ENCODE assay signal across 16 mouse cellular contexts in genomic region chr5:100200296-100200695, GRCm38 (mm10). TPM values are rescaled to one million over a fixed set of nuclear protein-coding genes. Genes with fewer than 3 reads are reported as not detected.
DNase-seq lines count a peak whose midpoint lies in the region; ATAC-seq and TF ChIP-seq lines count a peak whose summit lies in the region.
"Had no signal": no experiment of that assay in that cellular context is flagged by ENCODE, and none has a peak within 500 bp of the region (broad histone marks: within the 10 kb centered on the region; RNA-seq: fewer than 3 reads in every experiment).

No protein-coding gene starts in this region.

- no peak overlapping the region for H3K9ac ChIP-seq in hindbrain, embryonic 15.5 days
- H3K9ac ChIP-seq in hindbrain, embryonic 12.5 days: no peak overlapping the region
- H3K9ac ChIP-seq in forebrain, embryonic 13.5 days: no peak overlapping the region
- H3K9ac ChIP-seq: heart, embryonic 12.5 days; liver, embryonic 13.5 days had no signal

- peak; percentile 40; the same call in 1 of the 2 replicates for ATAC-seq in hindbrain, embryonic 15.5 days (ENCODE audit: low FRiP score, low read depth)
- ATAC-seq in hindbrain, embryonic 12.5 days (ENCODE audit: low FRiP score): no peak
- peak; percentile 66 for ATAC-seq in forebrain, embryonic 13.5 days
- ATAC-seq: intestine, embryonic 16.5 days; lung, postnatal 0 days had no signal

- no peak for TF ChIP-seq POLR2A in olfactory bulb, adult 2 months (IDR thresholded peaks at IDR 0.05; ENCODE audit: insufficient read depth, low read depth, low read length)

- no peaks in the 10 kb centered on the region for H3K9me3 ChIP-seq in hindbrain, embryonic 15.5 days
- H3K9me3 ChIP-seq in hindbrain, embryonic 12.5 days (replicated peaks): no peaks in the 10 kb centered on the region
- H3K9me3 ChIP-seq in forebrain, embryonic 13.5 days (replicated peaks): no peaks in the 10 kb centered on the region
- H3K9me3 ChIP-seq in midbrain, embryonic 10.5 days (replicated peaks): no peaks in the 10 kb centered on the region
- H3K9me3 ChIP-seq: embryonic facial prominence, embryonic 10.5 days; heart, embryonic 12.5 days; liver, embryonic 13.5 days had no signal

- peak; percentile 47 for DNase-seq in midbrain, embryonic 10.5 days (ENCODE audit: low spot score)
- no peak for DNase-seq in urinary bladder, postnatal 10 days (ENCODE audit: low spot score)
- no peak for DNase-seq in frontal cortex, postnatal 36 days (ENCODE audit: low spot score in 2 of 2)
- DNase-seq: cerebellum, adult 9-11 months; liver, embryonic 13.5 days had no signal

- H3K4me1 ChIP-seq in hindbrain, embryonic 15.5 days (replicated peaks): peaks cover 30% of the 10 kb centered on the region
- peaks cover 18% of the 10 kb centered on the region for H3K4me1 ChIP-seq in hindbrain, embryonic 12.5 days
- H3K4me1 ChIP-seq in forebrain, embryonic 13.5 days: peaks cover 48% of the 10 kb centered on the region
- H3K4me1 ChIP-seq in midbrain, embryonic 10.5 days: peaks cover 54% of the 10 kb centered on the region
- peaks cover 18% of the 10 kb centered on the region for H3K4me1 ChIP-seq in olfactory bulb, adult 2 months (ENCODE audit: control insufficient read depth, insufficient read depth, low read length)

- TF ChIP-seq CTCF in olfactory bulb, adult 2 months (IDR thresholded peaks at IDR 0.05; ENCODE audit: insufficient read depth, low read depth, low read length): no peak

- WGBS in hindbrain, embryonic 15.5 days: 38% methylated on average over 5 of the region's 5 CpGs
- WGBS in hindbrain, embryonic 12.5 days: 50% methylated on average over 5 of the region's 5 CpGs
- WGBS in forebrain, embryonic 13.5 days: 15% methylated on average over 5 of the region's 5 CpGs
- WGBS in midbrain, embryonic 10.5 days: 24% methylated on average over 5 of the region's 5 CpGs
- 22% methylated on average over 5 of the region's 5 CpGs for WGBS in olfactory bulb, adult 2 months

- H3K4me3 ChIP-seq in hindbrain, embryonic 15.5 days: no peak overlapping the region
- no peak overlapping the region for H3K4me3 ChIP-seq in hindbrain, embryonic 12.5 days
- H3K4me3 ChIP-seq in forebrain, embryonic 13.5 days: no peak overlapping the region
- no peak overlapping the region for H3K4me3 ChIP-seq in midbrain, embryonic 10.5 days
- no peak overlapping the region for H3K4me3 ChIP-seq in olfactory bulb, adult 2 months (ENCODE audit: insufficient read depth, low read depth, low read length)
- H3K4me3 ChIP-seq: embryonic facial prominence, embryonic 10.5 days; erythroblast, embryonic 14.5 days; heart, embryonic 12.5 days; left cerebral cortex, adult 2 months; liver, embryonic 13.5 days had no signal

- H3K4me2 ChIP-seq in hindbrain, embryonic 15.5 days: no peak overlapping the region
- no peak overlapping the region for H3K4me2 ChIP-seq in hindbrain, embryonic 12.5 days (replicated peaks)
- H3K4me2 ChIP-seq in forebrain, embryonic 13.5 days: no peak overlapping the region
- H3K4me2 ChIP-seq: heart, embryonic 12.5 days; liver, embryonic 13.5 days had no signal

- no peak overlapping the region; the same call in 1 of the 2 replicates for H3K27ac ChIP-seq in hindbrain, embryonic 15.5 days (replicated peaks)
- no peak overlapping the region for H3K27ac ChIP-seq in hindbrain, embryonic 12.5 days
- 0 out of 2 replicates have a peak overlapping the region, but pooled peaks have one; percentile 48 for H3K27ac ChIP-seq in forebrain, embryonic 13.5 days
- no peak overlapping the region for H3K27ac ChIP-seq in midbrain, embryonic 10.5 days (replicated peaks)
- 0 out of 2 replicates have a peak overlapping the region, but pooled peaks have one; percentile 45 for H3K27ac ChIP-seq in olfactory bulb, adult 2 months (ENCODE audit: insufficient read depth, low read depth, low read length)
- H3K27ac ChIP-seq: embryonic facial prominence, embryonic 10.5 days had no signal

- H3K36me3 ChIP-seq in hindbrain, embryonic 15.5 days: no peaks in the 10 kb centered on the region
- no peaks in the 10 kb centered on the region for H3K36me3 ChIP-seq in hindbrain, embryonic 12.5 days
- no peaks in the 10 kb centered on the region for H3K36me3 ChIP-seq in forebrain, embryonic 13.5 days (ENCODE audit: poor library complexity, severe bottlenecking)
- H3K36me3 ChIP-seq in midbrain, embryonic 10.5 days: no peaks in the 10 kb centered on the region
- H3K36me3 ChIP-seq: embryonic facial prominence, embryonic 10.5 days; heart, embryonic 12.5 days; liver, embryonic 13.5 days had no signal

- H3K27me3 ChIP-seq in hindbrain, embryonic 15.5 days: no peaks in the 10 kb centered on the region
- no peaks in the 10 kb centered on the region for H3K27me3 ChIP-seq in hindbrain, embryonic 12.5 days
- H3K27me3 ChIP-seq in forebrain, embryonic 13.5 days: peaks cover 4% of the 10 kb centered on the region; the same call in 1 of the 2 replicates
- H3K27me3 ChIP-seq in midbrain, embryonic 10.5 days (ENCODE audit: low read depth, poor library complexity, severe bottlenecking): peaks cover 26% of the 10 kb centered on the region
- H3K27me3 ChIP-seq: heart, embryonic 12.5 days; liver, embryonic 13.5 days had no signal

RNA-seq across cellular contexts. Expression of gene Tmem150c, which starts 40.7 kb away (rescaled TPM):
- 31.2 and 36.4 TPM in 2 replicates for polyA plus RNA-seq in hindbrain, embryonic 15.5 days (2015; fragmentation: Nextera tagmentation; extraction: Ambion mirVana)
- 8.2 and 9.9 TPM in 2 replicates for polyA plus RNA-seq in hindbrain, embryonic 12.5 days (2016; fragmentation: Nextera tagmentation; extraction: Ambion mirVana)
- 12.7 and 14.0 TPM in 2 replicates for polyA plus RNA-seq in forebrain, embryonic 13.5 days (2015; fragmentation: Nextera tagmentation; extraction: Ambion mirVana)
- polyA plus RNA-seq in midbrain, embryonic 10.5 days (2016; fragmentation: Nextera tagmentation; extraction: Ambion mirVana): 3.6 and 3.8 TPM in 2 replicates
- polyA plus RNA-seq in olfactory bulb, adult 2 months (2012; ENCODE audit: insufficient read depth, insufficient read length, low replicate concordance, missing spikeins): not detected in 2 replicates
- polyA plus RNA-seq: C2C12; erythroblast, embryonic 14.5 days had no signal

Comparison
In these comparisons a context has a peak if more than half of its experiments do, and no peak if none do; other contexts are left out.
1. H3K27ac ChIP-seq: peak in forebrain, embryonic 13.5 days (single experiment) and olfactory bulb, adult 2 months (single experiment); none in hindbrain, embryonic 15.5 days (single experiment), hindbrain, embryonic 12.5 days (single experiment) and midbrain, embryonic 10.5 days (single experiment).